Mouse (Mus musculus): ENCODE measurements around the gene Ulk3. TPM values are rescaled to one million over a fixed set of nuclear protein-coding genes. Genes with fewer than 3 reads are reported as not detected.

Ulk3 gene
- polyA plus RNA-seq, 1 experiment from 2014 or later = 14.5 TPM

DNA sequence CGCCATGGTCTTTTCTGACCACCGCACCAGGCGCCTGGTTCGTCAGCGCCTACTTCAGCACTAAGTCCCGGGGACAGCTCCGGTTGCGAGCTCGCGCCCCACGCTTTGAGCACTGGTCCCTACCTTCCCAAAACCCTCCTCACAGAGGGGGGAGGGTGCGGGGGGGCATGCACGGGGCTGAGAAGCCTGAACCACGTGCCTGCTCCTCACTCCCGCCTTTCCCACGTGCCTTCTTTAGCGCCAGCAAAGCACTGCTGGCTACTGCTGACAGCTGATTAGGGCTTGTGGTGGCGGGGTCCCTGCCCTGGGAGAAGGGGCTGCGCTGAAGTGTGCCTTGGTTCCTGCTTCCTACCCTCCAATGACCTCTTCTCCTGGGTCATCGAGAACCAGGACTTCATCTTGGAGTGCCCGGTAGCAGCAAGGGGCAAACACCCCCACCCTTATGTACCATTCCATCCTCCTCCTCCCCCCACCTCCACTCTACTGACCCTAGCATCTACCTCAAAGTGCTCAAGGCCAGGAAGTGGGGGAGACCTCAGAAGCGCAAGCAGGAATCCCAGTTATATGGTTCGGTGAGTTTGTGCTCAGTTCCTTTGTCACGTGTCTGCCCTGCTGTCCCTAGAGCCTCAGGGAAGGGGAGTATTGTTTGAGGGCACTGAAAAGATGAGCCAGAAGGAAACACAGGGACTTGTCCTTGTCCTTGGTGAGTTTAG, 17.0 kb downstream of the Ulk3 start, which contains the start of gene Cplx3:
Cplx3 (minus strand) TSS at position 143 of the 713 bp plus-strand sequence.
- Histone ChIP-seq H3K4me3 (peak within 1 kb of the TSS; percentile 34), H3K27ac (replicated peaks) (no peak within 1 kb of the TSS; the same call in 1 of the 2 replicates)
- WGBS = 4% methylated on average over 24 of the region's 24 CpGs

DNA sequence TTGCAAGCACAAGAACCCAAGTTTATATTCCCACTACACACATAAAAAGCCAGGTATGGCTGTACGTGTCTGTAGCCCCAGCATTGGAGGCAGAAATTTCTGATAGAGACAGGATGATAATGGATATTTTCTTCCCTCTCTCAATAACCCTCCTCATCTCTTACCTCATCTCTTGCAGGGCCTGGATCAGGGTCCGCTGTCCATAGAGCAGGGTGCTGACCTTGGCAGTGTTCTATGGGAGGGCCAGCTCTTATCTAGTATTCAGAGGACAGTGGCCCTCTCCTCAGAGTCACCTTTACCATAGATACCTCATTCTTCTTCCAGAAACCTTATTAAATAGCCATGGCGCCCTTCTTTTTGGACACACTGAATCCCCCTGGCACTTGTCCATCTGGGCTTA, 20.6 kb downstream of the Ulk3 start:
- H3K9me3 ChIP-seq (replicated peaks) = no peaks in the 10 kb centered on the region
- no peak for DNase-seq (ENCODE audit: low spot score)
- no peaks in the 10 kb centered on the region for H3K36me3 ChIP-seq
- 67% methylated on average over 3 of the region's 3 CpGs for WGBS
- peaks cover 38% of the 10 kb centered on the region for H3K4me1 ChIP-seq
- H3K4me3 ChIP-seq = no peak overlapping the region
- 0 out of 2 replicates have a peak overlapping the region, but pooled peaks have one; percentile 33 for H3K27ac ChIP-seq (replicated peaks)
- H3K27me3 ChIP-seq (ENCODE audit: low read depth, poor library complexity, severe bottlenecking) = peaks cover 35% of the 10 kb centered on the region

More for the DNA sequence above, 17.0 kb downstream of the Ulk3 start, which contains the start of gene Cplx3:
- Histone ChIP-seq H3K9me3 (replicated peaks) (no peaks in the 10 kb centered on the region), H3K36me3 (no peaks in the 10 kb centered on the region), H3K4me1 (peaks cover 53% of the 10 kb centered on the region), H3K27me3 (ENCODE audit: low read depth, poor library complexity, severe bottlenecking) (peaks cover 39% of the 10 kb centered on the region)
- DNase-seq (ENCODE audit: low spot score) = peak; percentile 71

DNA sequence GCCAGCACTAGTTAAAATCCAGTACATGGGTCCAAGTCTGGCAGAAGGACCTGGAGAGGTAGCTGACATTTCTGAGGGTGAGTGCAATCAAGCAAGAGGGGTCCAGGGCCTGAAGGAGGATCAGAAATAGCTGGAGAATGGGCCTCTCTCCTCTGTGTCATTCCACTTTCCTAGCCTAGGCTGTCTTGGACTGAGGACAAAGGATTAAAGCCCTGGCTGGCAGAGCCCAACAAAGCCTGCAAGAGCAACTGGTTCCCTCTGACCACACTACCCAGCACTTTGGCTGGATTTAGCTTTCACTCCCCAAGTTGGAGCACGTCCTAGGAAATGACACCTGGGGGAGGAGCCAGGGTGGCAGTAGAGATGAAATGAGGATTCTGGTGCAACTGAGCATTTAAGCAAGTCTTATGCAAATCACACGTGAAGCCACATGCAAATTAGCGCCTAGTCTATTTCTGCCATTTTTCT, 21.1 kb downstream of the Ulk3 start:
- Histone ChIP-seq H3K4me3 (no peak overlapping the region), H3K36me3 (no peaks in the 10 kb centered on the region), H3K4me1 (peaks cover 32% of the 10 kb centered on the region), H3K27me3 (ENCODE audit: low read depth, poor library complexity, severe bottlenecking) (peaks cover 29% of the 10 kb centered on the region), H3K9me3 (replicated peaks) (no peaks in the 10 kb centered on the region), H3K27ac (replicated peaks) (0 out of 2 replicates have a peak overlapping the region, but pooled peaks have one; percentile 33)
- no peak for DNase-seq (ENCODE audit: low spot score)
- 52% methylated on average over 3 of the region's 3 CpGs for WGBS

DNA sequence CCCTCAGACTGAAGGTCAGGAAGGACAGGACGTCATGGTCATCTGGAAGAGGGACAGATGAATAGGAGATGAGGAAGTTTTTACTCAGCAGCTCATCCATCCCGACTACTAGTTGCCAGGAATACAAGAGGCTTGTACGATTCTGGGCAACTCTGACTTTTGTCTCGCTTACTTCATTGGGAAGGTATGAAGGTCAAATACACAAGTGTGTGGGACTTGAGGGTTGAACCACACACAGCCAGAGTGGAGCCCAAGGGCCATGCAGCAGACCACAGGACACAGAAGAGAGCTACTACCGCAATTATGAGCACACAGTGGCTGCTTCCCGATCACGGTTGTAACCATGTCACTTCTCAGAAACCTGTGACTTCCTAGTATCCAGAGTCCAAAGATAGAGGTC, 23.3 kb downstream of the Ulk3 start:
- no peaks in the 10 kb centered on the region for H3K36me3 ChIP-seq
- no peak overlapping the region for H3K27ac ChIP-seq (replicated peaks)
- DNase-seq (ENCODE audit: low spot score) = no peak
- whole genome bisulfite sequencing = 89% methylated on average over 7 of the region's 7 CpGs
- no peak overlapping the region for H3K4me3 ChIP-seq
- no peaks in the 10 kb centered on the region for H3K9me3 ChIP-seq (replicated peaks)
- H3K27me3 ChIP-seq (ENCODE audit: low read depth, poor library complexity, severe bottlenecking) = peaks cover 7% of the 10 kb centered on the region
- H3K4me1 ChIP-seq = peaks cover 14% of the 10 kb centered on the region

DNA sequence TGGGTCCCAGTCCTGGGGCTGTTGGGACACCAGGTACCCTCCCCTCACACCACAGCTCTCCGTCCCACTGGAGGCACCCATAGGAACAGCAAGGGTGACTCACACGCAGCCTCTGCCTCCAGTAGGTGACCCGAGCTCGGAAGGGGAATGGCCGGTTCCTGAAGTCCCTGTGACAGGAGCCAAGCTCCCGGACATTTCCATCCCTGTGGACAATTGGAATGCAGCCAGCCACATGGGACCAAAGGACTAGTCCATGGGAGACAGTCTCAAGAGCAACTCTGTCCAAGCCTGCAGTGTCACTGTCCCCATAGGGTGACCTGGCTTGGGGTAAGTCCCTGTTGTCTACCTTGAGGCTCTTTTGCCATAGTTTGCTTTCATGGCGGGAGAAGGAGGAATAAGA, 24.7 kb downstream of the Ulk3 start:
- H3K27me3 ChIP-seq (ENCODE audit: low read depth, poor library complexity, severe bottlenecking) = no peaks in the 10 kb centered on the region
- H3K36me3 ChIP-seq = no peaks in the 10 kb centered on the region
- peaks cover 14% of the 10 kb centered on the region for H3K4me1 ChIP-seq
- no peak overlapping the region for H3K27ac ChIP-seq (replicated peaks)
- no peak for DNase-seq (ENCODE audit: low spot score)
- no peak overlapping the region for H3K4me3 ChIP-seq
- 87% methylated on average over 7 of the region's 7 CpGs for WGBS
- no peaks in the 10 kb centered on the region for H3K9me3 ChIP-seq (replicated peaks)

GRCm38 (mm10) chr9:57614786-57615185, 25.5 kb downstream of the Ulk3 start:
- peaks cover 14% of the 10 kb centered on the region for H3K4me1 ChIP-seq
- no peaks in the 10 kb centered on the region for H3K9me3 ChIP-seq (replicated peaks)
- DNase-seq (ENCODE audit: low spot score) = no peak
- 90% methylated on average over 4 of the region's 4 CpGs for WGBS
- no peaks in the 10 kb centered on the region for H3K36me3 ChIP-seq
- H3K4me3 ChIP-seq = no peak overlapping the region
- no peaks in the 10 kb centered on the region for H3K27me3 ChIP-seq (ENCODE audit: low read depth, poor library complexity, severe bottlenecking)
- no peak overlapping the region for H3K27ac ChIP-seq (replicated peaks)

DNA sequence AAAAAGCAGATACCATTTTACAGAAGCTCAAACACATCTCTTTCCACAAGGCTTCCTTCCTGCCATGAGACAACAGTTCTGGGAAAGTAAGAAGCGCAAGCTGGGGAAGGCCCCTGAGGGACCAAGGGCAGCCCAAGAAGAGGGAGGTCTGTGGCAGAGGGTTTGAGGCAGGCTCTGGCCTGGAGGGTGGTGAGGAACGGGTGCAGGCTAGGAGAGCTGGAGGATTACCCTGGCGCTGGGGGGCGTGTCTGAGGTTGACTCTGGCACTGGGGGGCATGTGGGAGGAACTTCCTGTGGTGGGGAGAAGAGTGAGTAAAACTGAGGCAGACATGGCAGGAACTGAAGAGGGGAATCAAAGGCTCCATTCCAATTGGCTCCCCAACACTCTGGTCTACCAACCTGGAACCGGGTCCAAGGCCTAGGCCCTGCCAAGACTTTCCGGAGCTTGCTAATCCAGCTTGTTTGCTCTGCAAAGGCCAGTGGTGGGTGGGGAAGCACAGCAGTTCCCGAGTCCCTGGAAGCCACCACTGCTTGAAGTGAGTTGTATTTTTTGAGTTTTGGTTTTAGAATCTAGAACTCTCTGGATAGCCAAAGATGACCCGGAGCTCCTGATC, 28.4 kb downstream of the Ulk3 start:
- Histone ChIP-seq H3K4me3 (no peak overlapping the region), H3K9me3 (replicated peaks) (no peaks in the 10 kb centered on the region), H3K27me3 (ENCODE audit: low read depth, poor library complexity, severe bottlenecking) (no peaks in the 10 kb centered on the region), H3K4me1 (no peaks in the 10 kb centered on the region), H3K36me3 (no peaks in the 10 kb centered on the region), H3K27ac (replicated peaks) (no peak overlapping the region)
- WGBS = 72% methylated on average over 8 of the region's 8 CpGs
- DNase-seq (ENCODE audit: low spot score) = no peak

DNA sequence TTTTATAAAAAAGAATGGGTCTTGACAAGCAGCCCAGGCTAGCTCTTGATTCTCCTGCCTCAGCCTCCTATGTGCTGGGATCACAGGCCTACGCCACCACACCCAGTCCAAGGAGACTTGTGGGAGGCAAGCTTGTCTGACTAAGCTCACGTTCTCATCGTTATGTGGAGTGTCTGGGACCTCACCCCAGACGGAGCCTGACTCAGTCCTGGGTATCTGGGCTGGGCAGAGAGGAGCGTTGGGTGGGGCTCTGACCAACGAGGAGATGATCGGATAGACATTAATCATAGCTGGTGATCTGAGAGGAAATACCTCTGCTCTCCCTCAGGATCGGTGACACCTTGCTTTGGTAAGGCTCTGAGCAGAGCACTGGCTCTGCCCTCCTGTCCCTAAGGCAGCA, 29.6 kb downstream of the Ulk3 start:
- Histone ChIP-seq H3K4me3 (no peak overlapping the region), H3K27ac (replicated peaks) (no peak overlapping the region), H3K9me3 (replicated peaks) (no peaks in the 10 kb centered on the region), H3K4me1 (no peaks in the 10 kb centered on the region), H3K36me3 (peaks cover 2% of the 10 kb centered on the region; the same call in 1 of the 2 replicates), H3K27me3 (ENCODE audit: low read depth, poor library complexity, severe bottlenecking) (no peaks in the 10 kb centered on the region)
- DNase-seq (ENCODE audit: low spot score) = no peak
- 83% methylated on average over 8 of the region's 8 CpGs for WGBS

- no peak for DNase-seq (ENCODE audit: low spot score)
- Histone ChIP-seq H3K27ac (replicated peaks) (peak within 1 kb of the TSS; percentile 2), H3K36me3 (peaks cover 20% of the 10 kb centered on the region), H3K9me3 (replicated peaks) (no peaks in the 10 kb centered on the region), H3K27me3 (ENCODE audit: low read depth, poor library complexity, severe bottlenecking) (no peaks in the 10 kb centered on the region), H3K4me1 (no peaks in the 10 kb centered on the region), H3K4me3 (no peak within 1 kb of the TSS)
- WGBS = 90% methylated on average over 5 of the region's 5 CpGs
These were observed 31.4 kb downstream of the Ulk3 start, which contains the start of gene Lman1l for GRCm38 (mm10) chr9:57620674-57621073. TSS of gene Lman1l (minus strand) at chr9:57620774.

DNA sequence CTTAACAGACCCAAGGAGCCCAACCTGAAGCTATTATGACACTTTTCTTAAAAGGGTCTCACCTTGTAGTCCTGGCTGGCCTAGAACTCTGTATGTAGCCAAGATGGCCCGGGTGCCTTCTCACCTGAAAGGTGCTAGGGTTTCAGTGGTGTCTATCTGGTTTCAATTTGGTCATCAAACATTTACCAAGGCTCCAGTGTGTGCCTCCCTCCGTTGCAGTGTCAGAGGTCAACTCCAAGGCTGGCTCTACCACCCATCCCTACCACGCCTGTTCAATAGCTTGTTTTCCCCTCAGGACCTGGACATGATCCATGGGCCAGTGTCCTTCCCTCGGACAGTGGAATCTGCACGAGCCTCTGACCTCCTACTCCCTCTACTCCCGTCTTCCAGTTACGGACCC, 35.0 kb downstream of the Ulk3 start:
- Histone ChIP-seq H3K4me3 (no peak overlapping the region), H3K36me3 (peaks cover 56% of the 10 kb centered on the region), H3K9me3 (replicated peaks) (no peaks in the 10 kb centered on the region), H3K27ac (replicated peaks) (no peak overlapping the region), H3K27me3 (ENCODE audit: low read depth, poor library complexity, severe bottlenecking) (no peaks in the 10 kb centered on the region), H3K4me1 (peaks cover 6% of the 10 kb centered on the region)
- DNase-seq (ENCODE audit: low spot score) = no peak
- WGBS = 91% methylated on average over 7 of the region's 7 CpGs

DNA sequence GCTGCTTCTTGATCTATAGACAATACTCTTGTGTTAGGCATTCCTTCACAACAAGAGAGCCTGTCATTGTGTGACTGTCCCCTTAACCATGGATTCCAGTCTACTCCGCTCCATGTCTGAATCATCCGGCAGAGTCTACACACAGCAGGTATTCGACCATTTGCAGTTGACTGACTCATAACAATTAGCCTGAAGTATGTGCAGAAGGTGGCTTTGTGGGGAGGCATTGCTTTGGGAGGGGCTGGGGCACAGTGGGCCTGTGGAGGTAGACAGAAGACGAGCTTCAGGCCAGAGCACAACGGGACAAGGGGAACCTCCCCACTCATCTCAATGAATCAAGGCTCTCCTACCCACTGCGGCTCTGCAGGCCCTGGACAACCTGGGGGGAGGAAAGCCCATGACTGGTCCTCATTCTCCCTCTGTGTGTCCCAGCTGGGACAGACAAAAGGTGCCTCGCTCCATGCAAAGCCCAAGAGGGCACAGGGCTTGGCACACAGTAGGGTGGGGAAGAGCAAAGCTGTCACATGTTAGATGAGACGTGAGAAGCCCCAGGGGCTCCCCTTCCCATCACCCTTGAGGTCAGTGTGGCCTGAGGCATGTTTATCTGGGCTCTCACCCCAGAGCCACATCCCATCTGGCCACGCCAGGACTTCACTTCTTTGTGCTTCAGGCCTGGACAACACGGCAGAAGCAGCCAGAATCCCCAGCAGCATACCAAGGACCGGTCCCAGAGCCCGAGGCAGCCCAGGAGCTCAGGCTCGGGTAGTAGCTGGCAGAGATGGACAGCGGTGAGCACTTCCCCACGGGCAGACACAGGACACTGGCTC, 36.6 kb downstream of the Ulk3 start:
- DNase-seq (ENCODE audit: low spot score) = no peak
- Histone ChIP-seq H3K36me3 (peaks cover 72% of the 10 kb centered on the region), H3K9me3 (replicated peaks) (no peaks in the 10 kb centered on the region), H3K4me1 (peaks cover 6% of the 10 kb centered on the region), H3K4me3 (no peak overlapping the region), H3K27me3 (ENCODE audit: low read depth, poor library complexity, severe bottlenecking) (no peaks in the 10 kb centered on the region), H3K27ac (replicated peaks) (0 out of 2 replicates have a peak overlapping the region, but pooled peaks have one; percentile 39)
- WGBS = 79% methylated on average over 15 of the region's 15 CpGs

- peaks cover 85% of the 10 kb centered on the region for H3K36me3 ChIP-seq
- no peak for DNase-seq (ENCODE audit: low spot score)
- H3K27me3 ChIP-seq (ENCODE audit: low read depth, poor library complexity, severe bottlenecking) = no peaks in the 10 kb centered on the region
- H3K4me3 ChIP-seq = no peak overlapping the region
- peaks cover 6% of the 10 kb centered on the region for H3K4me1 ChIP-seq
- H3K9me3 ChIP-seq (replicated peaks) = no peaks in the 10 kb centered on the region
- no peak overlapping the region for H3K27ac ChIP-seq (replicated peaks)
- 94% methylated on average over 17 of the region's 17 CpGs for WGBS
These were observed 37.9 kb downstream of the Ulk3 start for GRCm38 (mm10) chr9:57627191-57627590.

All from midbrain, embryonic 10.5 days (tissue).